Mouse (Mus musculus): Measurements from ENCODE around the gene Gm20388.

GRCm38 (mm10) chr8:121093496-121093895 lies 1182.9 kb downstream of the Gm20388 start:
- no peak for TF ChIP-seq CTCF (conservative IDR thresholded peaks at IDR 0.05; ENCODE audit: insufficient read depth, insufficient read length, low read depth, low read length)
- no peak for TF ChIP-seq POLR2A (IDR thresholded peaks at IDR 0.05; ENCODE audit: low read depth, low read length)

Data from kidney, adult 2 months (tissue).